Mouse (Mus musculus): Measurements from ENCODE around the gene Afg3l1.

DNA sequence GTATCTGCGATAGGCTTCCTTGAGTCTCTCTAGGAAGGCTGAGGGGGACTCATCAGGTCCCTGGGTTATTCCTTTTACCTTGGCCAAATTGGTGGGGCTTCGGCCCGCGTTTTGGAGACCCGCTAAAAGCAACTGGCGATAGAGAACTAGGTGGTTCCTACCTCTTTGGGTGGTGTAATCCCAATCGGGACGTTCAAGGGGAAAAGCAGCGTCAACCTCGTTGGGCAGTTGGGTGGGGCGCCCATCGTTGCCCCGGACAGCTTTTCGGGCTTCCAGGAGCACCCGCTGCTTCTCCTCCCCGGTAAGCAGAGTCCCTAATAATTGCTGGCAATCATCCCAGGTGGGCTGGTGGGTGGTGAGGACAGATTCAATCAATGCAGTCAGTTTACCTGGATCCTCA lies 45.3 kb upstream of the Afg3l1 start:
- TF ChIP-seq CTCF (IDR thresholded peaks at IDR 0.05; ENCODE audit: borderline replicate concordance, extremely low read depth, insufficient read depth, insufficient read length) = no peak
- no peak for TF ChIP-seq POLR2A (IDR thresholded peaks at IDR 0.05; ENCODE audit: borderline replicate concordance, extremely low read depth, insufficient read depth, insufficient read length, poor library complexity, severe bottlenecking)

Measured in brain, embryonic 14.5 days (tissue).